Mouse (Mus musculus): ENCODE measurements around the gene Rtl5. TPM values are rescaled to one million over a fixed set of nuclear protein-coding genes. Genes with fewer than 3 reads are reported as not detected.

Gene Rtl5
- total RNA-seq, 2 experiments from 2014 or later = 13.0 to 14.5 TPM

Other genes with a start within 250 kb of the Rtl5 start
- 10 to 100 TPM; 21.5 to 21.9 TPM for gene Nhsl2, start 221.9 kb downstream of the Rtl5 start, total RNA-seq (2021)
- gene Pin4, start 48.1 kb upstream of the Rtl5 start, total RNA-seq (2021) = 10 to 100 TPM; 47.8 to 51.1 TPM
- gene Ercc6l, start 85.8 kb upstream of the Rtl5 start, total RNA-seq (2021) = under 1 TPM; 0.69 to 0.78 TPM
- gene Rps4x, start 118.1 kb upstream of the Rtl5 start, total RNA-seq (2021) = 100 to 1,000 TPM; 661 to 690 TPM
- 1 to 10 TPM; 3.1 to 3.2 TPM for gene Cited1, start 180.9 kb upstream of the Rtl5 start, total RNA-seq (2021)